Mouse (Mus musculus): ENCODE data around the gene Prkce. TPM values are rescaled to one million over a fixed set of nuclear protein-coding genes. Genes with fewer than 3 reads are reported as not detected.

Prkce gene
- polyA plus RNA-seq, 1 experiment from 2014 or later, result 4.4 TPM

DNA sequence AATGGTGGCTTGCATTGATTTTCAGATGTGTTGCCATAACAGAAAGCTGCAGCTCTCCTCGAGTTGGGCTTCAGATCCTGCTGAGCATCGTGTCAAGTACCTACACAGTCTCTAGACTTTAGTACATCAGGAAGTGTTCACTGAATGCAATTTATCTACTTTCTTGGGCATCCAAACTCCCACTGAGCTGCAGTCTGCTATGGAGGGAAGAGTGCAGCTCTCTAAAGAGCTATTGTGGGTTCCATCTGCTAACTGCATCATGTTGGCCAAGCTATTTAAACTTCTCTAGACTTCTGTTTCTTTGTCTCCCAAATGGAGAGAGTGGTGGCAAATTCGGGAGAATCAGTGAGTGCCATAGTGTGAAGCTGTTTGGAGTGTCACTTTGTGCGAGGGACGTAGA lies 349.0 kb downstream of the Prkce start:
- DNase-seq (ENCODE audit: low spot score), result no peak
- H3K4me3 ChIP-seq, result no peak overlapping the region
- H3K27ac ChIP-seq, result no peak overlapping the region
- H3K36me3 ChIP-seq, result no peaks in the 10 kb centered on the region
- H3K27me3 ChIP-seq (ENCODE audit: insufficient read depth, poor library complexity, severe bottlenecking), result no peaks in the 10 kb centered on the region
- whole genome bisulfite sequencing, result 83% methylated on average over 5 of the region's 5 CpGs
- H3K9me3 ChIP-seq, result no peaks in the 10 kb centered on the region
- H3K4me1 ChIP-seq (replicated peaks), result 0 out of 2 replicates have a peak, but pooled peaks cover 4% of the 10 kb centered on the region

DNA sequence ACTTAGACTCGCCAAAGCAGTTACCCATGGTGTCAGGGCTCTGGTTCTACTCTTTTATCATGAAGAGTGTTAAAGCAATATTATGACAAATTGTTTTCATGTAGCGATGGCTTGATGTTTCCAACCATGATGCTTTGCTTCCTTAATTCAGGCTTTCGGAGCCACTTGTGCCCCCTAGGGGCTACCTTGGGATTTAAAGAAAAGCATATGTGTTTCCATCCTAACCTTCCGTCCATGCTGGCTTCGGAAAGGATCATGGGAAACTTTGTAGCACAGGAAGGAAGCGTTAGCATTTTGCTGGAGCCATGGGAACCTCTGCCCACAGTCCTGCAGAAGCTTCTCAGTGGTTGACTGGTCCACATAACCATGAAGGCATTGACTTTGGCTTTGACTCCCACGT lies 351.0 kb downstream of the Prkce start:
- Histone ChIP-seq H3K27me3 (ENCODE audit: insufficient read depth, poor library complexity, severe bottlenecking) (no peaks in the 10 kb centered on the region), H3K36me3 (no peaks in the 10 kb centered on the region), H3K4me3 (no peak overlapping the region), H3K4me1 (replicated peaks) (no peaks in the 10 kb centered on the region), H3K9me3 (no peaks in the 10 kb centered on the region), H3K27ac (no peak overlapping the region)
- DNase-seq (ENCODE audit: low spot score), result no peak
- 87% methylated on average over 7 of the region's 7 CpGs for WGBS

DNA sequence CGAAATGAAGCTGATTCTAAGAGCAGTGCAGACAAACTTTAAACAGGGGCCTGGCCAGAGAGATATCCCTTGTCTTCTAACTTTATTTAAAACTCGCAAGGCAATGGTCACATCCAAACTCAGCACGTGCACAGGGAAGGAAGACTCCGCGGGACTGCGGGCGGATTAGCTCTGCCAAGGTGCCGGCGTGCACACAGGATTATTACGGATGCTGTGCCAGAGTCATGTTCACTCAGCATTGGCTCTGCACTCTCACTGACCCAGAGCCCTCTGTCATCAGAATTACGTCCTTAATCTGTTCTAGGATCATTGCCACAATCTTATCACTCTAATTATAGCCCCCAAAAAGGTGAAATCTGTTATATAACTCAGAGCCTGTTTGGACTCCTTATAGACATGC lies 353.7 kb downstream of the Prkce start:
- WGBS, result 94% methylated on average over 11 of the region's 11 CpGs
- no peaks in the 10 kb centered on the region for H3K36me3 ChIP-seq
- H3K27me3 ChIP-seq (ENCODE audit: insufficient read depth, poor library complexity, severe bottlenecking), result no peaks in the 10 kb centered on the region
- H3K4me1 ChIP-seq (replicated peaks), result no peaks in the 10 kb centered on the region
- DNase-seq (ENCODE audit: low spot score), result no peak
- no peak overlapping the region for H3K27ac ChIP-seq
- H3K4me3 ChIP-seq, result no peak overlapping the region
- H3K9me3 ChIP-seq, result no peaks in the 10 kb centered on the region

DNA sequence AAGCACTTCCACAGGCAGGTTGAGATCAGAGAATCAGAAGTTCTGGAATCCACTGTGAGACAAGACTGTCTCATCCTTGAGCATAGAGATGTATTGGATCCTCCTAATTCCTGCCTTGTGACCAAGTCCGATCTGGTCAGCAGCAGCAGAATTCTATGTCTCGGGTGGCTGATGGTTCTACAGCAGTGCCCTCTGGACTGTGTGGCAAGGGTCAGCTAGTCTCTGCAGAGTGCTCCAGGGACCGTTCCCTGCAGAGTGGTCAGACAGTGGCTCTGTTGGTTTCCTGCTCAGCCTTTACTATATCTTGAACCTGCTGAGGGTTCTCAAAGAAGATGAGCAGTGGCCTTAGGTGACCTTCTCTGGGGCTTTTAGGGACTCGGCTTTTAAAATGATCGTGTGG lies 355.1 kb downstream of the Prkce start:
- Histone ChIP-seq H3K9me3 (no peaks in the 10 kb centered on the region), H3K4me1 (replicated peaks) (no peaks in the 10 kb centered on the region), H3K4me3 (no peak overlapping the region), H3K36me3 (no peaks in the 10 kb centered on the region), H3K27ac (no peak overlapping the region), H3K27me3 (ENCODE audit: insufficient read depth, poor library complexity, severe bottlenecking) (no peaks in the 10 kb centered on the region)
- DNase-seq (ENCODE audit: low spot score), result no peak
- 90% methylated on average over 5 of the region's 5 CpGs for WGBS

DNA sequence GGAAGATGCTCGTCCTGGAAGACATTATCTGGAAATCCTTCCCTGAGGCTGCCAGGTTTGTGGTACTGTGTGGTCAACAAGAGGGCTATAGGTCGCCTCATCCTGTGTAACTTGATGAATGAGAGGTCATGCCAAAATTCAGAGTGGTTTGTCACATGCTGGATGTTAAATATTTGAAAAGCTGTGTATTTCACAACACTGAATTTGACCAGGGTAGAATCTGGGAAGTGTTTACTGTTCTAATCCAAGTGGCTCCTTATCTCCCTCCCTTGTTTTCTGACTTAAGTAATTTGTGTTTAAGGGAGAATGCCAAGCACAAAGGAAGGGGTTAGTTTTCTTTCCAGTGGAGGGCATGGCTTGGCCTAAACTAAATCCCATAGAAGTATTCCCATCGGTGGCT lies 355.8 kb downstream of the Prkce start:
- Histone ChIP-seq H3K4me3 (no peak overlapping the region), H3K27ac (no peak overlapping the region), H3K27me3 (ENCODE audit: insufficient read depth, poor library complexity, severe bottlenecking) (no peaks in the 10 kb centered on the region), H3K4me1 (replicated peaks) (no peaks in the 10 kb centered on the region), H3K36me3 (no peaks in the 10 kb centered on the region), H3K9me3 (no peaks in the 10 kb centered on the region)
- WGBS, result 77% methylated on average over 3 of the region's 3 CpGs
- no peak for DNase-seq (ENCODE audit: low spot score)

DNA sequence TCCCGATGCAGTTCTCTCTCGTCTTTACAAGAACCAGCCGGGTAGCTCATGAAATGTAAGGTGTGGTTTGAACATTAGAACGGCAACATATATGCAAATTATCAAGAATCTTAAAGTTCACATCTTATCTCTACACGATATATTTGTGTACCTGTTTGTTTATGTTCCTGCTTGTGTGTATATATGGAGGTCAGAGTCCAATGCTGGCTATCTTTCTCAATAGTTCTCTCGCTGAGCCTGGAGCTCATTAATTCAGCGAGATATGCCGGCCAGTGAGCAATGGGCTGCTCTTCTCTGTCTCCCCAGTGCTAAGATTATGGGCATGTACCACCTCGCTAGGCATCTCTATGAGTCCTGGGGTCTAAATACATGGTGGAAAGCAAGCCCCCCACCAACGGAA lies 356.3 kb downstream of the Prkce start:
- WGBS, result 91% methylated on average over 10 of the region's 10 CpGs
- no peak for DNase-seq (ENCODE audit: low spot score)
- H3K27me3 ChIP-seq (ENCODE audit: insufficient read depth, poor library complexity, severe bottlenecking), result no peaks in the 10 kb centered on the region

DNA sequence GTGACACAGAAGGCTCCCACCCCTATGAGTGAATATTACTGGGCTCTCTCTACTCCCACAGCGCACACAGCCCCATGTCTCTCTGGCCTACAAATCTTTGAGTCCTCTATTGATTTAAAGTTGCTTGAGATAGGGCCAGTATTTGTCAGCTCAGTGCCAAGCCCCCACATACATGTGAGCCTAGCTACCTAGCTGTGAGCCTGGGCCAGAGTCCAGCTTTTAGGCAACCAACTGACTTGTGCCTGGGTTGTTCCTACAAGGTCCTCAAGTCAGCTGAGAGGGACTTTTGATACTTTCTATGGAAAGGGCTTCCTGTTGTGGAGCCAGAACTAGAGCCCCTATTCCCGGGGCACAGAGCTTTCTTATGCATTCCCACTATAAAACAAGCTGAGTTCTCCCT lies 357.5 kb downstream of the Prkce start:
- Histone ChIP-seq H3K4me3 (no peak overlapping the region), H3K9me3 (no peaks in the 10 kb centered on the region), H3K27ac (no peak overlapping the region), H3K27me3 (ENCODE audit: insufficient read depth, poor library complexity, severe bottlenecking) (no peaks in the 10 kb centered on the region), H3K4me1 (replicated peaks) (peaks cover 2% of the 10 kb centered on the region; the same call in 1 of the 2 replicates), H3K36me3 (no peaks in the 10 kb centered on the region)
- WGBS, result 91% methylated on average over 2 of the region's 2 CpGs
- no peak for DNase-seq (ENCODE audit: low spot score)

More for the DNA sequence above, 356.3 kb downstream of the Prkce start:
- H3K4me1 ChIP-seq (replicated peaks), result no peaks in the 10 kb centered on the region
- no peaks in the 10 kb centered on the region for H3K36me3 ChIP-seq
- no peaks in the 10 kb centered on the region for H3K9me3 ChIP-seq
- no peak overlapping the region for H3K27ac ChIP-seq
- H3K4me3 ChIP-seq, result no peak overlapping the region

DNA sequence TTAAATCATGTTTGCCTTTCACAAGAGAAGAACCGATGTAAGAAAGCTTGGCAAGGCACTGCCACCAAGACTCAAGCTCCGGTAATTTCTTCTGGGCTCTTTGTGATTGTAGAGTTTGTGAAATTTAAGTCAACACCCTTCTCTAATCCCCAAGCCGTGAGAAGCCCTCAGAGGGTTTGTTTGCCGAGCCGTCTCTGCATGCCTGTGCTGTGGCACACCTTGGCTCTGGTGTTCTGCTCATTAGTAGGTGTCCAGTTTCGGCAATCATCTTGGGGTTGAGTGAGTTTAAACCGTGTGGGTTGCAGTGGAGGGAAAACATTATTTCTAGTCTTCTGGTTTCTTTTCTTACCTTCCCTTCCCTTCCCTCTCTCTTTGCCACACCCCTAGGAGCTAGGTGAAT lies 358.4 kb downstream of the Prkce start:
- DNase-seq (ENCODE audit: low spot score), result no peak
- H3K36me3 ChIP-seq, result no peaks in the 10 kb centered on the region
- H3K4me1 ChIP-seq (replicated peaks), result peaks cover 7% of the 10 kb centered on the region
- H3K9me3 ChIP-seq, result no peaks in the 10 kb centered on the region
- 80% methylated on average over 7 of the region's 7 CpGs for WGBS
- H3K27ac ChIP-seq, result no peak overlapping the region
- no peak overlapping the region for H3K4me3 ChIP-seq
- H3K27me3 ChIP-seq (ENCODE audit: insufficient read depth, poor library complexity, severe bottlenecking), result no peaks in the 10 kb centered on the region

DNA sequence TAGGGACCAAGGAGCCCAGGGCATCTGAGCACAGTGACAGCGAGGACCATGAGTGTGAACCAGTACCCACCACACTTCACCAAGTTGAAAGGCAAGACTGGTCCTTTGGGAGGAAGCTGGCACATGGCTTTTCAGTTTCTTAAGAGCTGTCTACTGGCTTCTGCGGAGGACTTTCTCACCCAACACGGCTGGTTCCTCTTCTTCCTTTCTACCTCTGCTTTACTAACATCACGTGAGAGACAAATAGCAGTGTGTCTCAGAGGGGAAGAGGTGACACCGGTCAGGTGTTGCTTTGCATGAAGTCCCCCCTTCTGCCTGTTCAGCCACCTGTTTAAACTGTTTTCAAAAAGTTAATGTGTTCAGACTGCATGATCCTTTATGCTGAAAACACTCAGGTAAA lies 359.7 kb downstream of the Prkce start:
- no peaks in the 10 kb centered on the region for H3K9me3 ChIP-seq
- H3K36me3 ChIP-seq, result no peaks in the 10 kb centered on the region
- no peaks in the 10 kb centered on the region for H3K27me3 ChIP-seq (ENCODE audit: insufficient read depth, poor library complexity, severe bottlenecking)
- H3K27ac ChIP-seq, result no peak overlapping the region
- WGBS, result 89% methylated on average over 5 of the region's 5 CpGs
- peaks cover 10% of the 10 kb centered on the region for H3K4me1 ChIP-seq (replicated peaks)
- no peak overlapping the region for H3K4me3 ChIP-seq
- no peak for DNase-seq (ENCODE audit: low spot score)

DNA sequence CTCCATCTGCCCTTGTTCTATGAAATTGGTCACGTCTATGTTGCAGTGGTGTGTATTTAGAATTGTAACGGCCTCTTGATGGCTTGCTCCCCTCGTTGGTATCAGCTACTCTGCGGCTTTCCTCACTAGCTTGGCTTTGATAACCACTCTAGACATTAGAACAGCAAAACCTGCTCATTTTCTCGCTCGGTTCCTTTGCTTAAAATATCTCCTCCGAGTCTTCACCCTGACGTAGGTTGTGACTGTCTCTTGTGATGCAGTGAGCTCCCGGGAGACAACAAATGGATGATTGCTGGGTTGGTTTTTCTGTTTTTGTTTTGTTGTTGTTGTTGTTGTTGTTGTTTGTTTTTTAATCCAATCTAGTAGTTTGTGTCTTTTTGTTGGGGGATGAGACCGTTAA lies 361.4 kb downstream of the Prkce start:
- H3K36me3 ChIP-seq, result no peaks in the 10 kb centered on the region
- no peak for DNase-seq (ENCODE audit: low spot score)
- no peaks in the 10 kb centered on the region for H3K9me3 ChIP-seq
- H3K27me3 ChIP-seq (ENCODE audit: insufficient read depth, poor library complexity, severe bottlenecking), result no peaks in the 10 kb centered on the region
- no peak overlapping the region for H3K27ac ChIP-seq
- H3K4me1 ChIP-seq (replicated peaks), result peaks cover 19% of the 10 kb centered on the region
- 88% methylated on average over 10 of the region's 10 CpGs for WGBS
- H3K4me3 ChIP-seq, result no peak overlapping the region

DNA sequence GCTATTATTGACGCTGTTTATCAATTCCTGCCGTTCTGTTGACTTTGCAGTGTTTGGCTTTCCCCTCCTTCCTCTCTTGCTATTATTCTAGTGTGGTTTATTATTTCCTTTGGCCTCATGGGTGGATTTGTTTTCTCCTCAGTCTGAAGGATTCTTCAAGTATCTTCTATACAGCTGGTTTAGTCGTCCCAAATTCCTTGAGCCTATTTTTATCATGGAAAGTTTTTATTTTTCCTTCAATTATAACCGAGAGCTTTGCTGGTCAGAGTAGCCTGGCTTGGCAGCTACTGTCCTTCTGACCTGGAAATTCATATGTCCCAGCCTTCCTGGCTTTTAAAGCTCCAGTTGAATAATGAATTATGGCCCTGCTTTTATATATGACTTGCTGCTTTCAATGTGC lies 361.8 kb downstream of the Prkce start:
- Histone ChIP-seq H3K4me1 (replicated peaks) (peaks cover 19% of the 10 kb centered on the region), H3K36me3 (no peaks in the 10 kb centered on the region), H3K27me3 (ENCODE audit: insufficient read depth, poor library complexity, severe bottlenecking) (no peaks in the 10 kb centered on the region), H3K27ac (no peak overlapping the region), H3K9me3 (no peaks in the 10 kb centered on the region), H3K4me3 (no peak overlapping the region)
- 84% methylated on average over 4 of the region's 4 CpGs for WGBS
- DNase-seq (ENCODE audit: low spot score), result no peak

DNA sequence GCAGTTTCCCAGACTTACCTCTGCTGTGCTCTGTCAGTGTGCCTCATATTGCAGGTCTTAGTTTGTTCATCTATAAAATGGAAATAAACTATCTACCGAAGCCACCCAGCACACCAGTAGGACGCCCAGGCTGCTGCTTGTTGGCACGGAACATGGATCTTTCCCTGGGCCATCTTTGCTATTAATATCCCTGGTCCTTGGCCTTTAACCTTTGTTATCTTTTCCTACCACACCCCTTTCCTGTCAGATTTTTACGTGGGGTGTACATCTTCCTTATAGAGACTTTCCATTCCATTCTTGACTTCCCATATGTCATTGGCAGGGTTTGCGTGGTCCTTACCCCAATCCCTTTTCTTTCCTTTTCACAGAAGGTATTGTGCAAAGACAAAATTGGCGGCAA lies 363.6 kb downstream of the Prkce start:
- no peaks in the 10 kb centered on the region for H3K9me3 ChIP-seq
- no peak overlapping the region for H3K27ac ChIP-seq
- peaks cover 19% of the 10 kb centered on the region for H3K4me1 ChIP-seq (replicated peaks)
- no peak overlapping the region for H3K4me3 ChIP-seq
- no peak for DNase-seq (ENCODE audit: low spot score)
- no peaks in the 10 kb centered on the region for H3K36me3 ChIP-seq
- no peaks in the 10 kb centered on the region for H3K27me3 ChIP-seq (ENCODE audit: insufficient read depth, poor library complexity, severe bottlenecking)
- 86% methylated on average over 6 of the region's 6 CpGs for WGBS

DNA sequence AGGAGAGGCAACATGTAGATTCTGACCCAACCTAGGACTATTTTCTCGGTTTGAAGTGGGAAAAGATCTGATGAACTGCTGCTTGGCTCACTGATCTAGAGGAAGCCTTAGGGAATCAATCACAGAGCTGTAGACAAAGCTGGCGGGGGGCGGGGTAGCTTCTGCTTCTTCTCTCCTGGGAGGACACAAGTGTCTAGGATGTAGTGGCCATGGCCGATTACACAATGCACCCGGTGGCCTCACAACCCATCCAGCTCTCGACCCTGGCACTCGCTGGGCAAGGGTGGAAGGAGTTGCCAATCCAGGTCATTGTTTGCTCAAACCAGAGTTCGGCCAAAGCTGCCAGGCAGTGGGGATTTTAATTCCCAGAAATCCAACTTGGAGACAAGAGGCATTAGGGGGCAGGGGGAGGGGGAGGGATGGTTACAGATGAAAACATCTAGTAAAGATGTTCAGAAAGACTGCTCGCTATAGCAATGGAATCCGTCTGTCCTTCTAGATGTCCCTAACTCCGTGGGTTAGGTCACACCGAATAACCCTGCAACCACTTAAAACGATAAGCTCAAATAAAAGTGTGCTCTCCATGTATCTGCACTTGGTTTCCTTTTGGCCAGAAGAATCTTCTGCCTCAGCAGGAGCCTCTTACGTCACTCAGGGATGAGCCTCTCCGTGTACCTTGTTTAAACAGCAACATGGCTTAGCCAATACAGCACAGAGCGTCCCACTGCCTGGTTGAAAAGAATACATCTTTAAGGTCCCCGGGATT lies 365.4 kb downstream of the Prkce start:
- 75% methylated on average over 17 of the region's 17 CpGs for WGBS
- peaks cover 23% of the 10 kb centered on the region for H3K4me1 ChIP-seq (replicated peaks)
- no peaks in the 10 kb centered on the region for H3K9me3 ChIP-seq
- no peak for DNase-seq (ENCODE audit: low spot score)
- H3K4me3 ChIP-seq, result no peak overlapping the region
- H3K36me3 ChIP-seq, result no peaks in the 10 kb centered on the region
- H3K27me3 ChIP-seq (ENCODE audit: insufficient read depth, poor library complexity, severe bottlenecking), result no peaks in the 10 kb centered on the region
- peak overlapping the region; percentile 9; the same call in 1 of the 2 replicates for H3K27ac ChIP-seq

DNA sequence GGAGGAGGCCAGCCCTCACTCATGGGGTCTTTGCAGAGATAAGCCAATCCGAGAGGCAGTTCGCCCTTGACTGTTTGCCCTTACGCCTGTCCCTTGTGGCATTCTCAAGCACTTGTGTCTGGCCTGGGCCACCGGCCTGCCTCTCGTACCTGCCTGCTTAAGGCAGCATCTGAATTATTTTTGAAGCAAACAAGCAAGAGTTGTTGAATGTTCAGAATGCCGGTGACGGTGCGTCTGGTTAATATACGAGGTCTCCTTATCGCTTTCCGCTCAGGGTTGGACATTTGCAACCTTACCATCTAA lies 365.9 kb downstream of the Prkce start:
- Histone ChIP-seq H3K4me1 (replicated peaks) (peaks cover 23% of the 10 kb centered on the region), H3K4me3 (no peak overlapping the region), H3K36me3 (no peaks in the 10 kb centered on the region), H3K9me3 (no peaks in the 10 kb centered on the region), H3K27ac (no peak overlapping the region), H3K27me3 (ENCODE audit: insufficient read depth, poor library complexity, severe bottlenecking) (no peaks in the 10 kb centered on the region)
- no peak for DNase-seq (ENCODE audit: low spot score)
- 83% methylated on average over 11 of the region's 11 CpGs for WGBS
